Mouse (Mus musculus) bone marrow, adult 2 months (tissue): ENCODE data around the gene Rgs3.

Source experiments
- CTCF ChIP-seq: fragments of 200-500 bp; IDR thresholded peaks from 2 replicates; pipeline ENCODE4 v1.5.1; 2011; ENCODE audit warnings: low read length, control low read depth; ENCODE audit not compliant: control insufficient read depth, insufficient read depth
- POLR2A ChIP-seq: fragments of 200-500 bp; IDR thresholded peaks from 2 replicates; pipeline ENCODE4 v1.6.1; 2011; ENCODE audit warnings: low read depth, mild to moderate bottlenecking, control low read depth, low read length, borderline replicate concordance; ENCODE audit not compliant: control insufficient read depth

DNA sequence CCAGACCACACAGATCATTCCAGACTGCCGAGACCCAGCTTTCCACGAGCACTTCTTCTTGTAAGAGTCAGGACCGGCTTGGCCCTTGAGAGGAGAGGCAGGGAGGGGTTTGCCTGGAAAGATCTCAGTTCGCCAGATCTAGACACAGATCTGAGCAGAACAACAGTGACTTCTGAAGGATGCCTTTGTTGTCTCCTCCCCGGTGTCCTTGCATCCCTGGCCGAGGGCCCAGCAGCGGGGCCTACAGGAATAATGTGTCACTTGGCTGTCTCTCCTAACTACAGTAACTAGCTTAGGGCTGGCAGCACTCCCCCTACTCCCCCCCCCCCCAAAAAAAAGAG is 46.9 kb downstream of the Rgs3 start:
- TF ChIP-seq CTCF = no peak
- TF ChIP-seq POLR2A = no peak
